Mouse (Mus musculus): ENCODE data around the gene Cd6. TPM values are rescaled to one million over a fixed set of nuclear protein-coding genes. Genes with fewer than 3 reads are reported as not detected.
A peak's percentile ranks its signal among the peaks of the same experiment; 100 is the strongest.

The Cd6 gene
- total and polyA plus RNA-seq, 3 experiments = 0.09 to 0.73 (median 0.17) TPM

DNA sequence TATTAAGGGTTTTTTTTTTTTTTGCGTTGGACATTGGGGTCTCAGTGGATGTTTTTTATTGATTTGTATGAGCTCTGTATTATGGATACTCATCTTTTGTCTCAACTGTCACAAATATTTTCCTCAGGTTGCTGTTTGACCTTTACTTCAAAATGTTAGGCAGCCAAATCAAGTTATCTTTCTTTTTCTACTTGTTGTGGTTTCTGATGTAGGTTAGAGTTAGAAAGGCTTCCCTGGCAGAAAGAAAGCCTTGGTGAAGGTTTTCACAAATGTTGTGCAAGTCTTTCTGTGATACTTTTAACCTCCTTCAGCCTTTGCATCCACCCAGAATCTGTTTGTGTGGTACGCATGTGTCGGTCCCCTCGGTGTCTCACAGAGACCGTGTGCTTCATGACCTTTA lies 77.2 kb downstream of the Cd6 start:
- in situ Hi-C loops (cut with MboI; ENCODE audit: low pct_ligation_motif_present, low pct_unique_long_range_greater_than_20kb, low sequenced_read_pairs) = no loop called here
- peaks cover 42% of the 10 kb centered on the region for H3K79me2 ChIP-seq (replicated peaks; ENCODE audit: control insufficient read depth, extremely low read depth, insufficient read depth, poor library complexity, severe bottlenecking)
- peaks cover 26 to 80% of the 10 kb centered on the region in 2 experiments for H3K4me1 ChIP-seq (ENCODE audit: control insufficient read depth in 1 of 2, insufficient read depth in 2 of 2)
- H3K27me3 ChIP-seq (replicated peaks) = no peaks in the 10 kb centered on the region
- TF ChIP-seq E2F4 (IDR thresholded peaks at IDR 0.05; ENCODE audit: insufficient replicate concordance, low read depth, low read length) (no peak), JUND (conservative IDR thresholded peaks at IDR 0.05; ENCODE audit: low read depth, low read length) (no peak), RAD21 (IDR thresholded peaks at IDR 0.05; ENCODE audit: low read depth, low read length) (no peak), POLR2A (IDR thresholded peaks at IDR 0.05; ENCODE audit: low read depth, low read length) (no peak)
- no peak for DNase-seq (ENCODE audit: extremely low read depth)
- dilution Hi-C loops (cut with MboI; ENCODE audit: extremely low pct_ligation_motif_present, extremely low pct_unique_long_range_greater_than_20kb, low sequenced_read_pairs) = no loop called here
- H3K4me2 ChIP-seq (ENCODE audit: insufficient read depth, low read depth, poor library complexity, severe bottlenecking) = no peak overlapping the region
- H3K36me3 ChIP-seq (replicated peaks in 1 of 2; ENCODE audit: control insufficient read depth in 1 of 2, insufficient read depth in 1 of 2, low read length in 1 of 2) = peaks cover 0 to 16% of the 10 kb centered on the region in 2 experiments
- H3K9ac ChIP-seq (ENCODE audit: insufficient read depth, low read depth) = no peak overlapping the region
- no peak overlapping the region for H3K27ac ChIP-seq (ENCODE audit: insufficient read depth, low read depth)
- H3K9me3 ChIP-seq (replicated peaks; ENCODE audit: low read length) = no peaks in the 10 kb centered on the region
- no peak overlapping the region for H3K4me3 ChIP-seq (replicated peaks in 1 of 3; ENCODE audit: low read depth in 2 of 3, low read length in 2 of 3, poor library complexity in 1 of 3)

DNA sequence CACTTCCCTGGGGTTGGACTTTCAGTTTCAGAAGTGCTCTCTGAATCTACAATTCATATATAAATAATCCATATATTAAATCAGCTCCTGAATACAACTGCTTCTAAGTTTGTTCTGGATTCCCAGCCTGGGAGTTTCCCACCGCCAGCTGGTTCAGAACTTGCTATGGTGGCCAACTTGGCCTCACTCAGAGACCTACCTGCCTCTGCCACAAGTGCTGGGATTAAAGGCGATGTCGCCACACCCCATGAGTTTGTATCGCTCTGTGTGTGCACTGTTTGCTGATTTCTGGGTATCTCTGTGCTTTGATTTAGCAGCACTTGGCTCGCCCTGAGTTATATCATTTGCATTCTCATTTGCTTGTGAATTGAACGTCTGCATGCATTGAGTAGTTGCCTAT lies 77.8 kb downstream of the Cd6 start:
- Histone ChIP-seq H3K4me3 (replicated peaks in 1 of 3; ENCODE audit: low read depth in 2 of 3, low read length in 2 of 3, poor library complexity in 1 of 3) (no peak overlapping the region), H3K9ac (ENCODE audit: insufficient read depth, low read depth) (no peak overlapping the region), H3K4me1 (ENCODE audit: control insufficient read depth in 1 of 2, insufficient read depth in 2 of 2) (peaks cover 21 to 80% of the 10 kb centered on the region in 2 experiments), H3K27ac (ENCODE audit: insufficient read depth, low read depth) (no peak overlapping the region), H3K4me2 (ENCODE audit: insufficient read depth, low read depth, poor library complexity, severe bottlenecking) (no peak overlapping the region; the same call in 1 of the 2 replicates), H3K79me2 (replicated peaks; ENCODE audit: control insufficient read depth, extremely low read depth, insufficient read depth, poor library complexity, severe bottlenecking) (peaks cover 42% of the 10 kb centered on the region), H3K27me3 (replicated peaks) (no peaks in the 10 kb centered on the region), H3K9me3 (replicated peaks; ENCODE audit: low read length) (no peaks in the 10 kb centered on the region), H3K36me3 (replicated peaks in 1 of 2; ENCODE audit: control insufficient read depth in 1 of 2, insufficient read depth in 1 of 2, low read length in 1 of 2) (peaks cover 0 to 15% of the 10 kb centered on the region in 2 experiments)
- in situ Hi-C loops (cut with MboI; ENCODE audit: low pct_ligation_motif_present, low pct_unique_long_range_greater_than_20kb, low sequenced_read_pairs) (no loop called here), dilution Hi-C loops (cut with MboI; ENCODE audit: extremely low pct_ligation_motif_present, extremely low pct_unique_long_range_greater_than_20kb, low sequenced_read_pairs) (no loop called here)
- TF ChIP-seq POLR2AphosphoS2 (IDR thresholded peaks at IDR 0.05; ENCODE audit: low read depth, low read length) = no peak
- TF ChIP-seq E2F4 (IDR thresholded peaks at IDR 0.05; ENCODE audit: insufficient replicate concordance, low read depth, low read length) = no peak
- TF ChIP-seq ETS1 (conservative IDR thresholded peaks at IDR 0.05; ENCODE audit: low read depth, low read length) = no peak
- no peak for TF ChIP-seq JUND (conservative IDR thresholded peaks at IDR 0.05; ENCODE audit: low read depth, low read length)
- no peak for TF ChIP-seq NRF1 (IDR thresholded peaks at IDR 0.05; ENCODE audit: low read depth, low read length)
- TF ChIP-seq ZKSCAN1 (IDR thresholded peaks at IDR 0.05; ENCODE audit: borderline replicate concordance, low read depth, low read length) = no peak
- no peak for DNase-seq (ENCODE audit: extremely low read depth)

- in situ Hi-C loops (cut with MboI; ENCODE audit: low pct_ligation_motif_present, low pct_unique_long_range_greater_than_20kb, low sequenced_read_pairs) (no loop called here), dilution Hi-C loops (cut with MboI; ENCODE audit: extremely low pct_ligation_motif_present, extremely low pct_unique_long_range_greater_than_20kb, low sequenced_read_pairs) (no loop called here)
- Histone ChIP-seq H3K4me3 (replicated peaks in 1 of 3; ENCODE audit: low read depth in 2 of 3, low read length in 2 of 3, poor library complexity in 1 of 3) (peak overlapping the region in 1 of 3 experiments; percentile 30), H3K4me2 (ENCODE audit: insufficient read depth, low read depth, poor library complexity, severe bottlenecking) (no peak overlapping the region), H3K9me3 (replicated peaks; ENCODE audit: low read length) (no peaks in the 10 kb centered on the region), H3K9ac (ENCODE audit: insufficient read depth, low read depth) (no peak overlapping the region), H3K4me1 (ENCODE audit: control insufficient read depth in 1 of 2, insufficient read depth in 2 of 2) (peaks cover 21 to 80% of the 10 kb centered on the region in 2 experiments), H3K79me2 (replicated peaks; ENCODE audit: control insufficient read depth, extremely low read depth, insufficient read depth, poor library complexity, severe bottlenecking) (peaks cover 42% of the 10 kb centered on the region), H3K36me3 (replicated peaks in 1 of 2; ENCODE audit: control insufficient read depth in 1 of 2, insufficient read depth in 1 of 2, low read length in 1 of 2) (peaks cover 0 to 15% of the 10 kb centered on the region in 2 experiments), H3K27me3 (replicated peaks) (no peaks in the 10 kb centered on the region), H3K27ac (ENCODE audit: insufficient read depth, low read depth) (no peak overlapping the region)
- TF ChIP-seq E2F4 (IDR thresholded peaks at IDR 0.05; ENCODE audit: insufficient replicate concordance, low read depth, low read length) = no peak
- no peak for TF ChIP-seq JUN (IDR thresholded peaks at IDR 0.05; ENCODE audit: insufficient read depth, low read depth, low read length)
- no peak for TF ChIP-seq POLR2A (IDR thresholded peaks at IDR 0.05; ENCODE audit: low read depth, low read length)
- no peak for TF ChIP-seq NRF1 (IDR thresholded peaks at IDR 0.05; ENCODE audit: low read depth, low read length)
- TF ChIP-seq MXI1 (IDR thresholded peaks at IDR 0.05; ENCODE audit: low read depth, low read length) = no peak
- no peak for TF ChIP-seq RCOR1 (conservative IDR thresholded peaks at IDR 0.05; ENCODE audit: low read depth, low read length)
- TF ChIP-seq GABPA (IDR thresholded peaks at IDR 0.05; ENCODE audit: insufficient replicate concordance, low read depth, low read length) = no peak
- TF ChIP-seq ZKSCAN1 (IDR thresholded peaks at IDR 0.05; ENCODE audit: borderline replicate concordance, low read depth, low read length) = no peak
- TF ChIP-seq ZNF384 (IDR thresholded peaks at IDR 0.05; ENCODE audit: low read depth, low read length) = no peak
- no peak for TF ChIP-seq ZMIZ1 (IDR thresholded peaks at IDR 0.05; ENCODE audit: low read depth, low read length)
- no peak for TF ChIP-seq TCF12 (IDR thresholded peaks at IDR 0.05; ENCODE audit: low read depth, low read length)
- TF ChIP-seq BHLHE40 (IDR thresholded peaks at IDR 0.05; ENCODE audit: low read depth, low read length) = no peak
- no peak for TF ChIP-seq ELF1 (IDR thresholded peaks at IDR 0.05; ENCODE audit: low read depth, low read length)
- no peak for TF ChIP-seq UBTF (IDR thresholded peaks at IDR 0.05; ENCODE audit: low read depth, low read length)
- no peak for TF ChIP-seq USF2 (conservative IDR thresholded peaks at IDR 0.05; ENCODE audit: low read depth, low read length)
- no peak for TF ChIP-seq HCFC1 (IDR thresholded peaks at IDR 0.05; ENCODE audit: low read depth, low read length)
- no peak for DNase-seq (ENCODE audit: extremely low read depth)
Observed at GRCm38 (mm10) chr19:10751607-10752006, 78.3 kb downstream of the Cd6 start.

Data from CH12.LX (cell line).